Mouse (Mus musculus) subcutaneous adipose tissue, adult 2 months (tissue): Measurements from ENCODE around the gene Gm5447. TPM values are rescaled to one million over a fixed set of nuclear protein-coding genes. Genes with fewer than 3 reads are reported as not detected.

Source experiments
- polyA plus RNA-seq: library from polyadenylated mRNA; depleted of rRNA; stranded (reverse); fragments of >200 nt; gene quantifications from 2 replicates; pipeline ENCODE4 v1.2.3, GENCODE M21; 2012; ENCODE audit warnings: low replicate concordance; rRNA removed

Gm5447 gene
- 0.09 and 0.19 TPM in 2 replicates for polyA plus RNA-seq

GRCm38 (mm10) chr13:30973501-30974246 is at the start of gene Gm5447, which contains the start of gene Exoc2:
Gm5447 (plus strand) TSS chr13:30974204.
Exoc2 (minus strand) TSS chr13:30974093.

GRCm38 (mm10) chr13:30947540-30947939 is 26.5 kb upstream of the Gm5447 start, which contains the start of gene Hus1b:
Hus1b (minus strand) TSS chr13:30947759.

Other genes with a start within 250 kb of the Gm5447 start
- 3.3 and 4.1 TPM in 2 replicates for gene Irf4, start 225.0 kb upstream of the Gm5447 start, polyA plus RNA-seq
- gene Hus1b, start 26.4 kb upstream of the Gm5447 start, polyA plus RNA-seq = 0.21 TPM in 1 of 2 replicates, not detected in the other
- gene Exoc2, start 111 bp upstream of the Gm5447 start, polyA plus RNA-seq = 11.7 and 15.2 TPM in 2 replicates